Mouse (Mus musculus) brain, embryonic 14.5 days (tissue): Measurements from ENCODE around the gene Rad51c.

Source experiments
- CTCF ChIP-seq: fragments of 200-500 bp; IDR thresholded peaks from 2 replicates; pipeline ENCODE4 v1.5.1; 2012; ENCODE audit warnings: inconsistent platforms, mild to moderate bottlenecking, moderate library complexity, borderline replicate concordance; ENCODE audit not compliant: insufficient read depth, insufficient read length; ENCODE audit errors: extremely low read depth
- POLR2A ChIP-seq: fragments of 200-500 bp; IDR thresholded peaks from 2 replicates; pipeline ENCODE4 v1.6.1; 2012; ENCODE audit warnings: mild to moderate bottlenecking, inconsistent platforms, borderline replicate concordance; ENCODE audit not compliant: poor library complexity, insufficient read depth, insufficient read length, severe bottlenecking; ENCODE audit errors: extremely low read depth

DNA sequence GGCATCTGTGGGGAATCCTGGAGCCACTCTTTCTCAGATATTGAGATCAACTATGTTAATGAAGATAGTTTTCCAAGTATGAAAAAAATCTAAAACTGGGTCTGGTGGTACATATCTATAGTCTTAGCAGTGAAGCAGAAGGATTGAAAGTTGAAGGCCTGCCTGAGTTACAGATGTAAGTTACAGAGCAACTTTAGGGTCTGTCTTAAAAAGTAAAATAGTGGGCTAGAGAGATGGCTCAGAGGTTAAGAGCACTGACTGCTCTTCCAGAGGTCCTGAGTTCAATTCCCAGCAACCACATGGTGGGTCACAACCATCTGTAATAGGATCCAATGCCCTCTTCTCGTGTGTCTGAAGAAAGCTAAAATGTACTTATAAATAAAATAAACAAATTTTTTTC, 27.7 kb upstream of the Rad51c start:
- TF ChIP-seq CTCF (no peak), POLR2A (no peak)
